Mouse (Mus musculus): ENCODE measurements around the gene Cep85l.

Cep85l gene

DNA sequence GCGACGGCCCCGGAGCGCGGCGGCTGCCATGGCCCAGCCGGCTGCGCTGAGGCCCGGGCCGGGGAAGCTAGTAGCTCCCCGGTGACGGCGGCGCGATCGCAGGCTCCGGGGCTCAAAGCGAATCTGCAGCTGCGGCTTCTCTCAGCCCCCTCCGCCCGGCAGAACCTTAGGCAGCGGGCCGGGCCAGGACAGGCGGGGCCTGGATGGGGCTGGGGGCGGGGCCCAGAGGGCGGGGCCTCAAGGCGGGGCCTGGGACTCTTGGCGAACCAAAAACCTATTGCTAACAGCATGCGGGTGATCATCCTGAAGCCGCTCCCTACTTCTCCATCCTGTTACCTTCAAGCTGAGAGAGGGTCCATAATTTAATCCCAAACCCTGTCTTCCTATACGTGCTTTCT lies at the start of gene Cep85l:
TSS of gene Cep85l (minus strand) at position 239 of the 398 bp plus-strand sequence.
- peak; percentile 89 for DNase-seq (ENCODE audit: low read depth, low spot score)

- DNase-seq (ENCODE audit: low read depth, low spot score) = no peak
These were observed 49.1 kb upstream of the Cep85l start for GRCm38 (mm10) chr10:53428695-53429447.

- no peak for DNase-seq (ENCODE audit: low read depth, low spot score)
These were observed 46.8 kb upstream of the Cep85l start for GRCm38 (mm10) chr10:53426524-53426923.

DNA sequence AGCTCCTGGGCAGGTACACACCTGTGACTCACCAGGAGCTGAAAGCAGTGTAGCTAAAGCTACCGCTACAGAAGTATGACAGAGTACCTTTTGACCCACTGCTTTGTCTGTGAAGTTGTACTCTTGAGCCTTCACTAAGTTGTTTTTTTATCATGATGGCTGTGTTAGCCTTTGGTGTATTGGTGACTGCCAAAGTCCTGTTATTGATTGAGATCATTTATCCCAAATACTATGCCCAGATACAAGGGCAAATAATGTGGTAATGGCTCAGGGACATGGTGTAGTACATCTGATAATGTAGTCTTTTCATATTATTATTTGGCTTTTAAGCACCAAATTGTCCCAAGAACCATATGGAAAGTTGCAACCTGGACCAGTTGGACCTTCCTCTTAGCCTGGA lies 43.3 kb upstream of the Cep85l start:
- DNase-seq (ENCODE audit: low read depth, low spot score) = no peak

DNA sequence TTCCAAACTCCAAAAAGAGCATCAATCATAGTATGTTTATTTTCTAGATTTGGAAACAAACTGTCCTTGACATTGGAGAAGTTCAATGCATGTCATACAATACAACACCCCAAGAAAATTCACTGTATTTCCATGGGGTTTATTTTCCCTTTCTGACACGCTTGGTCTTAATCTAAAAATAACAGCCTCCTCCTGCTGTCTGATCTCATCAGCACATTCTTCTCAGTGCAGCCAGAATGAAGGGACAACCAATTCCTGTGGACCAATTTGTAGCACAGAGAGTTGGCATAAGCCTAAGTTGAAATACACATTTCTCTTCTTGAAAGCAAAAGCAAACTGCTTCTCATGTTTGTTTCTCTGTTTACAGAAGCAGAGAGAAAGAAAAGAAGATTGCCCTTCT lies 42.5 kb upstream of the Cep85l start:
- DNase-seq (ENCODE audit: low read depth, low spot score) = no peak

DNA sequence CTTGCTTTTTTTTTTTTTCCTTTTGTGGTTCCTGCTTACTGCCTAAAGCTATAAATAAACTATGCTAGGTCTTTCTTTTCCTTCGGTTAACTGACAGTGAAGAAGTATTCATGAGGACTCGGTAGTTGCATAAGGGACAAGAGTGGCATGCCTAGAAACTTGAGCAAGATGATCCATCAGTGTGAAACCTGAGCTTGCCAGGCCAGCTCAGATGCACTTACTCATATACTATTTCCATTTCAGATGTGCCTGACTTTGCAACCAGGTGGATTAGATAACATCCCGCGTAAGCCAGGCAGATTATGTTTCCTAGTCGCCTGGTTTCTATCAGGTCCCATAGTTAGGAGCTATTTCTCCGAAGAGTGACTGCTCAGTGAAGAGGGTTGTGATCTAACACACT lies 41.9 kb upstream of the Cep85l start:
- DNase-seq (ENCODE audit: low read depth, low spot score) = no peak

DNA sequence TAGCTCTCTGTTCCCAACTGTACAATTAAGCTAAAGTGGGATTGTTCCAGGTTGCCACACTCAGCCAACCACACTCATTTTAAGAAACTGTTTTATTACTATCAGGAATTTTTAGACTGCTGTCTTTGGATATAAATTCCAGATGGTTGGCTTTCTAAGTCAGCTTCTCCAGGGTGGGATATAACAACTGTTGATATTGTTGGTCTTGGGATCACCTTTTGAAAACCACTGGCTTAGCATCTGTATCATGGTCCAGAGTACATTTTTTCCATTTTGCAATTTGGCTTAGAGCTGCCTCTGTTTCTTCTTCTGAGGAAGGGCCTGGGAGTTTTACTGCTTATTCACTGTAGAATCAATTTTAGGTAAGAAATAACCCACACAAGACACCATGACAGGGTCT lies 40.3 kb upstream of the Cep85l start:
- DNase-seq (ENCODE audit: low read depth, low spot score) = no peak

DNA sequence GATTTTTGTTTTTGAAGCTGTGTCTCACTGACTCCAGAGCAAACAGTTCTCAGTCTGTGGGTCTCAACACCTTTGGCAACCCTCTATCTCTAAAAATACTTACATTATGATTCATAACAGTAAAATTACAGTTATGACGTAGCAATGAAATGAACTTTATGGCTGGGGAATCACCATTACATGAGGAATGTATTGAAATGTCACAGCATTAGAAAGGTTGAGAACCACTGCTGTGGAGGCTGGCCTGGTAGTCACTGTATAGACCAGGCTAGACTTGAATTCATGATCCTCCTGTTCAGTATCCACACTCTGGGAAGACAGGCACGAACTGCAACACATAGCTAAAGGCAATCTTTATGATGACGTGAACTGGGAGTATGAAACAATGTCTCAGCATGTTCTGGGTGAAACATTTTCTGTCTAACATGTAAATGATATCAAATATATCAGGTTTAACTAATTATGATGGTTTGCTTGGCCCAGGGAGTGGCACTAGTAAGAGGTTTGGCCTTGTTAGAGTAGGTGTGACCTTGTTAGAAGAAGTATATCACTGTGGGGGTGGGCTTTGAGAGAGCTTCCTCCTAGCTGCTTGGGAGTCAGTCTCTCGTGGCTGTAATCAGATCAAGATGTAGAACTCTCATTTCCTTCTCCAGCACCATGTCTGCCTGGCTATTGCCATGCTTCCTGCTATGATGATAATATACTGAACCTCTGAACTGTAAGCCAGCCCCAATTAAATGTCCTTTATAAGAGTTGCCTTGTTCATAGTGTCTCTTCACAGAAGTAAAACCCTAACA lies 39.6 kb upstream of the Cep85l start:
- DNase-seq (ENCODE audit: low read depth, low spot score) = no peak

GRCm38 (mm10) chr10:53417015-53417414 lies 37.3 kb upstream of the Cep85l start:
- DNase-seq (ENCODE audit: low read depth, low spot score) = no peak

GRCm38 (mm10) chr10:53416152-53416712 lies 36.5 kb upstream of the Cep85l start:
- no peak for DNase-seq (ENCODE audit: low read depth, low spot score)

DNA sequence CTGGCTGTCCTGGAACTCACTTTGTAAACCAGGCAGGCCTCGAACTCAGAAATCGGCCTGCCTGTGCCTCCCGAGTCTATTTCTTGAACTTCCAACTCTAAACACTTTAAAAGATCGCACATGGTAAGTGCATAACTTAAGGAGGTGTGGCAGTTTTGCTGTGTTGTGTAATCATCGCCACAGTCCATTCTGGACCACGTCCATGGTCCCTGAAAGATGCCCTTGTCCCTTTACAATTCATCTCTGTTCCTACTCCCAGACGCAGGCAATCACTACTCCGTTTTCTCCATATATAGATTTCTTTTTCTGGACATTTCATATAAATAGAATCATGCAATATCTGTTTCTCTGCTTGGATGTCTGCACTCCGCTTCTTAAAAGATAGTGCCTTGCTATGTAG lies 35.5 kb upstream of the Cep85l start:
- DNase-seq (ENCODE audit: low read depth, low spot score) = no peak

DNA sequence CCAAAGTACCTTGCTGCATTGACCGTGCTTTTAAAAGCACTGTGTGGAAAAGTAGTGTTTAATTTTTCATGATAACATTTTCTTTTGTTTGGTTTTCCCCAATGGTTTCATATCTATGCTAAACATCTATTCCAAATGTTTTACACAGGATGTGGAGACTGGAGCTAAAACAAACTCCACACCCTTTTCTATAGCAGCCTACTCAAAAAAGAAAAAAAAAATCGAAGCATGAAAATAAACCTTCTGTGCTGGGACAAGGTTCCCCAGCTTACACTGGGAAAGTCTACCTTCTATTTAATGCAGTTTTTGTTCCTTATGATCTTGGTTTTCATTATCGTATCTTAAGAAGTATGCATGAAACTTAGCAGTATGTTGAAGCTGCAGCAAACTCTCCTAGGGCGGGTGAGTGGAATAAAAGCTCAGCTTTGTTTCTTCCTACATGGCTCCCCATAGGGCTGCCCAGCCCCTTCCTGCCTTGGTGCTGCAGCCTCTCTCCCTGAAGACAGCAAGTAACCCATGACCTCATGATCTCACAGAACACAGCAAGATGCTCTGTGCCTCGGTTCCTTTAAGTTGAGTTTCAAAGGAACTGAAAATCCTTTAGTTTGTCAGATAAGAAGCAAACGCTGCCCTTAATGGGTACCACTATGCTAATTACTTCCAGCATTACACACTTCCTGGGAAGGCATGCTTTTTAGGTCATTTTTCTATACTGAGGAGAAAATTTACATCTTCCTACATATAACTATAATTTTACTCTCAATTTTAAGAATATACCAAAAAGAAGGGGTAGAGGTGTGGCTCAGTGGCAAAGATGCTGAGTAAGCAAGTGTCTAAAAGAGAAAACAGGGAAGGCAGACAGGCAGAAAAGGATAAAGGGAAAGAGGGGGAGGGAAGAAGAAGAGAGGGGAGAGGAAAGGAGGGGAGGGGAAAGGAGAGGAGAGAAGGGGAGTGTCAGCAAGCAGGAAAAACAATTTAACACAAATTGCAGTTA lies 34.6 kb upstream of the Cep85l start:
- peak; percentile 10 for DNase-seq (ENCODE audit: low read depth, low spot score)

DNA sequence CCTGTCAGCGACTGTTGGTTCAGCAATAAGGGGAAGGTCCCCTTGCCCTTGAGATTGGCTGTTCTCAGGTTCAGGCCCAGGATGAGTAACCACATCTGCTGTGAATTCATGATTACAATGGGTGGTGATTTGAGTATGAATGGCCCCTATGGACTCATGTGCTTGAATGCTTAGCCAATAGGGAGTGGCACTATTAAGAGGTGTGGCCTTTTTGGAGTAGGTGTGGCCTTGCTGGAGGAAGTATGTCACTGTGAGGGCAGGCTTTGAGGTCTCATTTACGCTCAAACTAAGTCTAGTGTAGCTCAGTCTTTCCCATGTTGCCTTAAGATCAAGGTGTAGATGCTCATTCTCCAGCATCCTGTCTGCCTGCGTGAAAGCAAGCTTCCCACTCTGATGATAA lies 33.2 kb upstream of the Cep85l start:
- no peak for DNase-seq (ENCODE audit: low read depth, low spot score)

DNA sequence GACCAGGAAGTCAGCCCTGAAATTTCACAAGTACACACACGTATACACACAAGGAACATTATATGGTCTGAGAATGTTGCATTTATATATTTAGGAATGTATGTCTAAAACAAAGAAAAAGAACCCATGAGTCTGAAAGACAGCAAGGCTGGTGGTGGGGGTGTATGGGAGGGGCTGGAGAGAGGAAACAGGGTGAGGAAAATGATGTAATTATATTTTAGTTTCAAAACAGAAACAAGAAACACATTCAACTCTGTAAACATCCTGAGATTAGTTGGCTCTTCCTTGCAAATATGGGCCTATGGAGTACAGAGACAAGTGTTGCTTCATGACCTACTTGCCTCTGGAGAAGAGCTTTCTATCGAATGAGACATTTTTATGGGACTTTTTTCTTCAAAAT lies 32.4 kb upstream of the Cep85l start:
- no peak for DNase-seq (ENCODE audit: low read depth, low spot score)

- DNase-seq (ENCODE audit: low read depth, low spot score) = no peak
These were observed 31.1 kb upstream of the Cep85l start for GRCm38 (mm10) chr10:53410831-53411230.

- DNase-seq (ENCODE audit: low read depth, low spot score) = no peak
These were observed 27.7 kb upstream of the Cep85l start for GRCm38 (mm10) chr10:53407422-53407821.

GRCm38 (mm10) chr10:53406845-53407244 lies 27.1 kb upstream of the Cep85l start:
- no peak for DNase-seq (ENCODE audit: low read depth, low spot score)

DNA sequence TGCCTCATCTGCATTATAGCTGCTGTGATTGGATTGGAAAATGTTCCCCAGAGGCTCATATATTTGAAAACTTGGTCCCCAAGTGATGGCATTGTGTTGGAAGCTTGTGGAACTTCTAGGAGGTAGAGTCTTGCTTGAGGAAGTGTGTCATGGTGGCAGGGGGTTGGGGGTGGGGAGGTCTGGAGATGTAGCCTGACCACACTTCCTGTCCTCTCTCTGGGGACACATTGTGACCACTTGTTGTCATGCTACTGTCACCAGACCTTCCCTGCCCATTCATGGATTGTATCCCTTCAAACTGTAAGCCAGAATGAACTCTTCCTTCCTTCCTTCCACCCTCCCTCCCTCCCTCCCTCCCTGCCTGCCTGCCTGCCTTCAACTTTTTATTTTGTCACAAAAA lies 22.5 kb upstream of the Cep85l start:
- no peak for DNase-seq (ENCODE audit: low read depth, low spot score)

DNA sequence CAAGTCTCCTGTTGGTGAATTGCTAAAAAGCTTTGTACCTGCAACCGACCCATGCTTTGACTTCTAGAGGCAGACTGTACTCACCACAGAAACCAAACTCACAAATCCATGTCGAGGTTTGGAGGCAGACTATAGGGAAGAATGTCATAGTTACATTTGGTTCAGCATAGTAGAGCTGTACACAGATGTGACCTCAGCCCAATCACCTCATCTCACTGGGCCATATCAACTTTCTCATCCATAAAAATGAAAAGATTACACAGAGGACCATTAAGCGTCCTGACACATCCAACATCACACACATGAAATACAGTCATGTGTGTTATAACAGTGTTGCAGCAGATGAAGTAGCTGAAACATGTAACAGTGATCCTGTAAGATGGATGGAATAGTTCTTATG lies 19.3 kb upstream of the Cep85l start:
- DNase-seq (ENCODE audit: low read depth, low spot score) = no peak

DNA sequence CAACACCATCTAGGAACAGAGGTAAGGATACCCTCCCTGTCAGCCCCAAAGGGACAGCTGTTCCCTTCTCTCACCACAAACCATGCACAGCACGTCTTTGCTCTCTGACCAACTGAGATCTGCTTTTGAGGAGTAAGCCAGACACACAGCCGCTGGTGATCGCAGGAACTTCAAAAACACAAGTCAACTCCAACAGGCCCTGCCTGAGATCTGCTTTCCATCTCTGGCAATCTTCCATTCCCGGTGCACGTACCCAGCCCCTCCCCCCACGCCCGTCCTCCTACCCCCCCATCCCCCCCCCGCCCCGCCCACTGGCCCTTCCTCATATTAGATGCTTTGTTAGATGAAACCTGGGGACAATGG lies 18.8 kb upstream of the Cep85l start:
- peak; percentile 50 for DNase-seq (ENCODE audit: low read depth, low spot score)

- DNase-seq (ENCODE audit: low read depth, low spot score) = no peak
These were observed 18.2 kb upstream of the Cep85l start for GRCm38 (mm10) chr10:53397846-53398539.
